ENCODE assay signal across 27 mouse cellular contexts in the genomic region with DNA sequence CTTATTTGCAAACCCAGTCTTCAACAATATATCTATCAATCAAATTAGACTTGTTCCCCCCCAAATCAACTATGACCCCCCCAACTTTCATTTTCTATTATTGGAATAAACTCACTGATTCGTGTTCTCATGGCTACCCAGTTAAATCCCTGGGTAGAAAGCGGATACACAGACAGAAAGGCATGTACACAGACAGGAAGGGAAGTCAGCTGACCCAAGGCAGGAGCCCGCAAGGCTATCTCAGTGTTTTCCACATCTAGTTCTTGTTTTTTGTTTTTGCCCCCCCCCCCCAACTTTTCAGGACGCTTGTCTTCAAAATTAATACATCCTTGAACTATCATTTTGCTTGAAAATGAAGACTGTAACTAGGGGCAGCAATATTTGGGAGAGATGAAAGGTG. TPM values are rescaled to one million over a fixed set of nuclear protein-coding genes. Genes with fewer than 3 reads are reported as not detected.
DNase-seq lines count a peak whose midpoint lies in the region; ATAC-seq lines count a peak whose summit lies in the region.
"Had no signal": no experiment of that assay in that cellular context is flagged by ENCODE, and none has a peak within 500 bp of the region (broad histone marks: within the 10 kb centered on the region; RNA-seq: fewer than 3 reads in every experiment).

No protein-coding gene starts in this region.

- H3K9ac ChIP-seq in limb, embryonic 11.5 days (ENCODE audit: low read length), result no peak overlapping the region
- H3K9ac ChIP-seq: embryonic facial prominence, embryonic 15.5 days; forebrain, embryonic 15.5 days; hindbrain, embryonic 12.5 days; liver, embryonic 15.5 days; lung, embryonic 14.5 days; midbrain, embryonic 13.5 days; neural tube, embryonic 13.5 days had no signal

- peaks cover 23% of the 10 kb centered on the region for H3K4me1 ChIP-seq in limb, embryonic 11.5 days (ENCODE audit: control insufficient read depth, insufficient read depth, low read length)
- H3K4me1 ChIP-seq: liver, embryonic 15.5 days; megakaryocyte, embryonic 14.5 days; midbrain, embryonic 13.5 days had no signal

- intact Hi-C loops in heart, postnatal 36 days (cut with DNase I), result no loop called here

- DNase-seq in heart, postnatal 4 days, result peak; percentile 1
- DNase-seq in heart, postnatal 36 days, result no peak
- DNase-seq in limb, embryonic 11.5 days (ENCODE audit: low spot score), result peak; percentile 10
- no peak for DNase-seq in layer of hippocampus, postnatal 36 days
- DNase-seq in layer of hippocampus, adult 18-20 months (ENCODE audit: low spot score in 2 of 2), result no peak
- no peak for DNase-seq in right cerebral cortex, postnatal 4 days
- DNase-seq: adrenal gland, postnatal 25 days; cerebellum, adult 9-10 months; cerebellum, postnatal 36 days; gastrocnemius, postnatal 36 days; heart, postnatal 14 days; kidney, postnatal 36 days; left cerebral cortex, postnatal 4 days; liver; lung, embryonic 14.5 days; lung, postnatal 14 days had no signal

- H3K27ac ChIP-seq in limb, embryonic 11.5 days (replicated peaks; ENCODE audit: low read depth, low read length), result no peak overlapping the region
- H3K27ac ChIP-seq: embryonic facial prominence, embryonic 15.5 days; forebrain, embryonic 15.5 days; hindbrain, embryonic 12.5 days; hindbrain, postnatal 0 days; liver, embryonic 15.5 days; midbrain, embryonic 13.5 days; neural tube, embryonic 13.5 days had no signal

- H3K9me3 ChIP-seq in limb, embryonic 11.5 days (ENCODE audit: control insufficient read depth, low read length), result no peaks in the 10 kb centered on the region
- H3K9me3 ChIP-seq: embryonic facial prominence, embryonic 15.5 days; forebrain, embryonic 15.5 days; hindbrain, embryonic 12.5 days; liver, embryonic 15.5 days; midbrain, embryonic 13.5 days; neural tube, embryonic 13.5 days had no signal

- 91% methylated on average over 4 of the region's 4 CpGs for WGBS in limb, embryonic 11.5 days

- peak; percentile 73; the same call in 1 of the 2 replicates for ATAC-seq in common myeloid progenitor, adult 5-6 weeks (replicated peaks; ENCODE audit: low read depth, poor library complexity, severe bottlenecking)
- no peak for ATAC-seq in limb, embryonic 11.5 days (ENCODE audit: insufficient number of reproducible peaks, low FRiP score, low TSS enrichment, low read depth)
- ATAC-seq: CD4-positive, CD25-positive, alpha-beta regulatory T cell, adult 4 months; forebrain, embryonic 15.5 days; hindbrain, postnatal 0 days; intestine, postnatal 0 days; midbrain, embryonic 13.5 days had no signal

- no peaks in the 10 kb centered on the region for H3K27me3 ChIP-seq in limb, embryonic 11.5 days (ENCODE audit: control insufficient read depth, insufficient read depth, low read length)
- H3K27me3 ChIP-seq: embryonic facial prominence, embryonic 15.5 days; forebrain, embryonic 15.5 days; liver, embryonic 15.5 days; midbrain, embryonic 13.5 days; neural tube, embryonic 13.5 days had no signal

- H3K4me2 ChIP-seq in limb, embryonic 11.5 days (ENCODE audit: low read depth, severe bottlenecking), result no peak overlapping the region
- H3K4me2 ChIP-seq: embryonic facial prominence, embryonic 15.5 days; forebrain, embryonic 15.5 days; hindbrain, embryonic 12.5 days; liver, embryonic 15.5 days; lung, embryonic 14.5 days; midbrain, embryonic 13.5 days; neural tube, embryonic 13.5 days had no signal

- H3K4me3 ChIP-seq in limb, embryonic 11.5 days (ENCODE audit: low read depth, low read length), result no peak overlapping the region
- H3K4me3 ChIP-seq: embryonic facial prominence, embryonic 15.5 days; forebrain, embryonic 15.5 days; hindbrain, embryonic 12.5 days; liver, embryonic 15.5 days; megakaryocyte, embryonic 14.5 days; midbrain, embryonic 13.5 days; neural tube, embryonic 13.5 days had no signal

- H3K36me3 ChIP-seq in limb, embryonic 11.5 days (ENCODE audit: control insufficient read depth, insufficient read depth, low read length), result no peaks in the 10 kb centered on the region
- H3K36me3 ChIP-seq: forebrain, embryonic 15.5 days; hindbrain, embryonic 12.5 days; liver, embryonic 15.5 days; midbrain, embryonic 13.5 days; neural tube, embryonic 13.5 days had no signal

RNA-seq across cellular contexts. Expression of a gene that starts 51.1 kb away (rescaled TPM):
- total RNA-seq in heart, postnatal 4 days (2021), result 100 to 1,000 TPM; 154 to 177 TPM
- total RNA-seq in heart, postnatal 36 days (2021), result 10 to 100 TPM; 84.0 to 89.1 TPM
- 4.8 and 4.9 TPM in 2 replicates for total RNA-seq in common myeloid progenitor, adult 5-6 weeks (2017)
- polyA plus RNA-seq in limb, embryonic 11.5 days (2014; fragmentation: Nextera tagmentation; extraction: Ambion mirVana), result 7.5 and 7.8 TPM in 2 replicates
- 1 to 10 TPM; 3.4 to 4.6 TPM for total RNA-seq in layer of hippocampus, postnatal 36 days (2021)
- total RNA-seq in layer of hippocampus, adult 18-20 months (2021), result 1 to 10 TPM; 4.1 to 4.2 TPM

Comparison
In these comparisons a context has a peak if more than half of its experiments do, and no peak if none do; other contexts are left out.
1. DNase-seq: peak in heart, postnatal 4 days (single experiment) and limb, embryonic 11.5 days (single experiment); none in heart, postnatal 36 days (0 of 2), layer of hippocampus, postnatal 36 days (0 of 2), layer of hippocampus, adult 18-20 months (0 of 2) and right cerebral cortex, postnatal 4 days (single experiment).
2. RNA of a gene that starts 51.1 kb away (total RNA-seq): 154 to 177 TPM in heart, postnatal 4 days and 84.0 to 89.1 TPM in heart, postnatal 36 days; 4.8 to 4.9 TPM in common myeloid progenitor, adult 5-6 weeks, 3.4 to 4.6 TPM in layer of hippocampus, postnatal 36 days and 4.1 to 4.2 TPM in layer of hippocampus, adult 18-20 months; every median in the first group is over 10 times any median in the second.